Mouse (Mus musculus) cerebellum, adult 2 months (tissue): ENCODE data around the gene Zfp335.

Experiments used
- CTCF ChIP-seq: fragments of 200-500 bp; IDR thresholded peaks from 2 replicates; pipeline ENCODE4 v1.5.1; 2011; ENCODE audit warnings: low read depth, mild to moderate bottlenecking, control low read depth, low read length, moderate library complexity, borderline replicate concordance; ENCODE audit not compliant: insufficient read depth
- POLR2A ChIP-seq: fragments of 200-500 bp; IDR thresholded peaks from 2 replicates; pipeline ENCODE4 v1.6.1; 2011; ENCODE audit warnings: low read length, control low read depth, borderline replicate concordance; ENCODE audit not compliant: insufficient read depth

DNA sequence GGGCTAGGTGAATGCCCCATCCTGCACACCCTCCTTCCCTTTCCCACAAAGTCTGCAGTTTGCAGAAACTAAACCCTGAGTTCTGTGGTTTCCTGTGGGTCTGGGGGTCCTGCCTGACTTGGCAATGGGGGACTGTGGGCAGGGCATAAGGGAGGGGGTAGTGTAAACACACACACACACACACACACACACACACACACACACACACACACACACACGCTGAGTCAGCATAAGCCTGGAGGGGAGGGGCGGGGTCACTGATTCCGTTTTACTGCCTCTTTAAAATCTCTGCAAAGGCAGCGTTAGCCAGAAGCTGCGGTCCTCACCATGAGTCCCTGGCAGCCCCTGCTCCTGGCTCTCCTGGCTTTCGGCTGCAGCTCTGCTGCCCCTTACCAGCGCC, 36.4 kb upstream of the Zfp335 start:
- TF ChIP-seq CTCF = no peak
- no peak for TF ChIP-seq POLR2A
